Mouse (Mus musculus) fat pad, adult 2 months (tissue): ENCODE measurements at regions not wholly inside any gene's neighbourhood (a gene's known extent, or its start where the extent isn't known, plus 50 kb on each side); places are given as distances from the start of the nearest gene placed in this dataset.
"Not testable (repeated sequence)": the region's sequence is repeated elsewhere in the genome, so short reads cannot be mapped to it uniquely, and the experiment has no call there.

Experiments used
- DNase-seq: peaks from one replicate; pipeline ENCODE4 v3.0.0-alpha.2; 2011; ENCODE audit warnings: low read depth, low spot score; ENCODE audit errors: extremely low read depth

DNA sequence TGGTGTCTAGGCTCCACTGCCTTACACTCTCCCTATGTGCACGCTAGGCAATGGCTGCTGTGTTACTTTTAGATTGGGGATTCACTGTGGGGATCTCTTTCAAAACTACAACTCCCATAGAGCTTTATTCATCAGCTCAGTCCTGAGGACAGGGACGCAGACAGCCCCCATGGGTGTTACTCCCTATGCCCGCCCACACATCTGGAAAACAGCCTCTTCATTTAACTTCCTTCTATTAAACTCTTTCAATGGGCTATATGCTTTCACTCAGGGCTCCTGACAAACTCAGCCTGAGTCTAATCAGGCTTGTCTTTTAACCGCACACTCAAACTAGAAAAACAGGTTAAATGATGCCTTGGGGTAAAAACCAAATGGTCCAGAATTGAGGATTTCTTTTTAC, 95.3 kb upstream of the Mdm1 start:
- no peak for DNase-seq

DNA sequence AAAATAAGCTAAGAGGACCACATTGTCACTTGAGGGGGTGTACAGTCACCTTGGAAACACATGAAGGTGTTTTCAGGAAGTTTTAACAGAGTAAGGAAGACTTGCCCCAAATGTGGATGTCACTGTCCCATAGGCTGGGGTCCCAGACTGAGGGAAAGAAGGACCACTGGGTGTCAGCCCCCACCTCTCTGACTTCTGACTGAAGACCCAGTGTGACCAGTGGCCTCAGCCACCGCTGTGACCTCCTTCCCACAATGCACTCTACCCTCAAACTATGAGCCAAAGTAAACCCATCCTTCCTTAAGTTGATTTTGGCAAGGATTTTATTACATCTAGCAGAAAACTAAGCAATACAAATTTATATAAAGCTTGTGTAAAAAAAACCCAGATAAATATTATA, 94.8 kb upstream of the Mdm1 start:
- DNase-seq, result no peak

DNA sequence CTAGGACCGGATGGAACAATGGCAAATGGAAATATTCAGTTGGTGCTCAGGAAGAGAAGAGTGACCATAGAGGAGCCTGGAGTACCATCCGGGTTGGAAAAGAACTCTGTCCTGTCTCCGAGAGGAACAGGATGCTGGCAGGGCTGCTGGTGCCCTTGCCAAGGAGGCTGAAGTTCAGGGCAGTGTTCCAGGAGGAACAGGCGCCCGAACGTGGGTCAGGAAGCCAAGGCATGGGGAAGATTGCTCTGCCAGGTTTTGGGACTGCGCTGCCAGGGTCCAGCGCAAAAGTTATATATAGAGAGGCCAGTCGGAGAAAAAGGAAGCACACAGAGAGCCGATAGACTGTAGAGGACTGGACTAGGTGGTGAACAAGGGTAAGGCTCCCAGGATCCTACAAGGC, 92.3 kb upstream of the Mdm1 start:
- DNase-seq, result no peak

DNA sequence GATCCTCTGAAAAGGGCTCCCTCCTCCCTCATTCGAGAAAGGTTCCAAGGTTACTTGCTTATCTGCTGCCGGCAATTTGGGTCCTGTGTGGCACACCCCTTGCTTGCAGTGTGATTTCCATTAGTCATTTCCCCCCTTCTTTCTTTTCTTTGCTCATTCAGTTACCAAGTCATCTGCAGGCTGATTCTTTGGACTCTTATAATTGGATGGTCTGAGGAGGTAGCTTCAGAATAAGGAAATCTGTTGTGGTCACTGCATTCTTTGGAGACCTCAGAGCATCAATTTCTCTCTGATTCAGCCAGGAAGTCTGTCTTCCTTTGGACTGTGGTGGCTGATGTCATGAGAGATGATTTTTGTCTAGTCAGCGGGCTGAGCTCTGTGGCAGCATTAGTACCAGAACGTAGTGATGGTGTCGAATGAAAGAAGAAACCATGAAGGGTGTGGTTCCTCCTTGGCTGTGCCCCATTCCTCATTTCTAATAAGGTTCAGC, 91.4 kb upstream of the Mdm1 start:
- no peak for DNase-seq

DNA sequence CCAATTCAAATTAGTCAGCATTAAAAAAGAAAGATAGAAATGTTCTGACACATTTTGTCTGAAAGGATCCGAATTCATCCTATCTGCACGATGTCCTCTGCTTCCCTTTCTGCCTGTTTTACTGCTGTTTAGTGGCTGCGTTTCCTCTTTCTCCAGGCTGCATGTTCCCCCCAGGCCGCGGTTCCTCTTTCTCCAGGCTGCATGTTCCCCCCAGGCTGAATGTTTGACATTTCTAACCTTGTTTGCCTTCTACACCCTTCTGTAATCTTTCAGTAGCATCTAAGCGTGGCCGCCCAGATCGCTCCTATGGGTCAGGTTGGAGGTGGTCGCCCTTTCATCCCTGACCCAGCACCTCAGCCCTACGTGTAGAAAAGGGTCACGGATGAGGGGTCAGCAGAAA, 89.6 kb upstream of the Mdm1 start:
- DNase-seq, result no peak

DNA sequence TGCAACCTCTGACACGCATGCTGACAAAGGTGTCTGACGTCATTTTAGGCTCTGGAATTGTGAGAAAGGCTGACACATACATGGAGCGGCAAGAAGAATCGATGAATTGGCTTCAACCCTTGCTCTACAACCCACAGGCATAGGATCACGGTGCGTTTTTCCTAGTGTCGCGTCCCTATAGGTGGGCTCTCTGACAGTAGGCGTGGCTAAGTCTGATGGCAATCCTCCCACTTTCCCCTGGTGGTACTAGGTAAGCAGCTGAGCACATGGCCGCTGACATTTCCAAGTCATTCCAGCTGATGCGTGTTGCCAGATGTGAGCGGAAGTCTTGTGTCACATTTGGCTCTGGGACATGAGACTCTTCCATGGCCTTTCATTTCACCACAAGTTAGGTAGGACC, 89.1 kb upstream of the Mdm1 start:
- DNase-seq, result no peak

DNA sequence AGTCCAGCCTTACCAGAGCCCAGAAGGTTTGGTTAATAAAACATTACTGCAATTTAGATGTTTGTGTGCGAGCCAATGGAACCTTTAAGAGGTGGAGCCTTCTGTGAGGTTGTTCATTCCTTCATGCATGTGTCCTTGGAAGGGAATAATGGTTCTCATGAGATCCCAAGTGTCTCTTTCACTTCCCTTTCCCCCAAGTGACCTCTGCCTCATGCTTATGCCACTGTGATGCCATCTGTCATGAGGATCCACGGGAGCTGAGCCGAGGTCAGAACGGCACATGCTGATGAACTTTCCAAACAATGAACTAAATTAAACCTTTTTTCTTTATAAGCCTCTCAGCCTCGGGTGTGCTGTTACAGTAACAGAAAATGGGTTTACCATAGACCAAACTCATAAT, 88.6 kb upstream of the Mdm1 start:
- no peak for DNase-seq

DNA sequence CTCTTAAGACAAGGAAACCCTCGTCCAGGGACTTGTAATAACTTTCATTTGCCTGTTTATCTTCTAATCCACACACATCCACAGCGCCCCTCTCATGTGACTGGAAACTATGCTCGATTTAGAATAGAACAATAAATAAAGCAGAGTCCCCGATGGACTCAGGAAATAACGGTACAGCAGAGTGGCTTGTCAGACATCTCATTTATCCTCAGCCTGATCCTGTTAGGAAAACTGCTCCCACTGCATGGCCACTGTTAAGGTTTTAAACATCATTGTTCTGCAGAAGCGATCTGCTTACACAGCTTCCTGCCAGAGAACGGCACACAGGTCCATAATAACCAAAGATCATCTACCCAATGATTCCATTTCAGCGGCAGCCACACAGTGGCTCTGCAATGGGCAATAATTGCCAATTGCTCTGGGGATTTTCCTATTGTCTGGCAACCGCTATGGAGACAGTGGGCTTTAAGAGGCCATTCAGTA, 84.8 kb upstream of the Mdm1 start:
- DNase-seq, result no peak

DNA sequence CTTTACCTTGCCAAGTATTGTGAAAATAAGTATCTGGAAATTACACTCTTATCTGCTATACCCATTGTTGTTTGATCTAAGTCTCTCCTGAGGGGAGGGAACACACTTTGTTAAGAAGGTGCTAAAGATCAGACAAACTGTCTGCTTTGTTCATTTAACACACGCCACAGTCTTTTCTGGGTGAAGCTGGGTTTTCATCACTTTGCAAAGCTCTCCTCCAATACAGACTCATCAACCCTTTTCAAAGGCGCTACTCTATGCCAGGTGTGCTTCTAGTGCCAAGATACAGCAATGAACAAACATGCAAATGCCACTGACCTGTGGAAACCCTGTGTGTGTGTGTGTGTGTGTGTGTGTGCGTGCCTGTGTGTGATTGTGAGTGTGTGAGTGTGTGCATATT, 84.1 kb upstream of the Mdm1 start:
- DNase-seq, result no peak

DNA sequence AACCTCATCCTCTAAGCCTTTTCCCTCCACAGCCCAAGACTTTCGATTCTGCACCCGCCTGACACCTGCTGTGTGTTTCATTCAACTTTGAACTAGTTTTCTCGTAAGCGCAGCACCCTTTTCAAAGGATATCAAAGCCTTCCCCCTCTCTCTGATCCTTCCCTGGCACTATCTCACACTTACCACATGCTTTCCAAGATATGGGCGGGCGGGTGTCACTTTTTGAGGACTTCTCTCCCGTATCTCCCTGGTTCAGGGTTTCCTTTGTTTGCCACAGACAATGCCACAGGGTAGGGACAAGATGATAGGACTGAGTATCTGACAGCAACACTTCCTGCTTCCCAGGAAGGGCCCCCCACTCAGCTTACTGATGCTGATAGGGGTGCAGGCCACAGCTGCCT, 76.8 kb upstream of the Mdm1 start:
- no peak for DNase-seq

DNA sequence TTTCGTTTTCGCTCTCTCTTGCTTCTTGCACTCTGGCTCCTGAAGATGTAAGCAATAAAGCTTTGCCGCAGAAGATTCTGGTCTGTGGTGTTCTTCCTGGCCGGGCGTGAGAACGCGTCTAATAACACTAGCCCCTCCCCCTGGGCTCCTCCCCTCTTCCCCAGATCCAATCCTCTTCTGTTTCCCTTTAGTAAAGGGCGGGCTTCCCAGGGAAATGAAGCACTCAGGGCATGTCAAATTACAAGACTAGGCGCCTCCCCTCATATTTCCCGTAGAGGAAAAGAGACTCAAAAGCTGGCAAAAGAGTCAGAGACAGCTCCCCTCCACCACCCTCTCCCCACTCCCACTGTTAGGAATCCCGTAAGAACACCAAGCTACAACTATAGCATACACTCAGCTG, 65.3 kb upstream of the Mdm1 start:
- DNase-seq, result not testable (repeated sequence)

DNA sequence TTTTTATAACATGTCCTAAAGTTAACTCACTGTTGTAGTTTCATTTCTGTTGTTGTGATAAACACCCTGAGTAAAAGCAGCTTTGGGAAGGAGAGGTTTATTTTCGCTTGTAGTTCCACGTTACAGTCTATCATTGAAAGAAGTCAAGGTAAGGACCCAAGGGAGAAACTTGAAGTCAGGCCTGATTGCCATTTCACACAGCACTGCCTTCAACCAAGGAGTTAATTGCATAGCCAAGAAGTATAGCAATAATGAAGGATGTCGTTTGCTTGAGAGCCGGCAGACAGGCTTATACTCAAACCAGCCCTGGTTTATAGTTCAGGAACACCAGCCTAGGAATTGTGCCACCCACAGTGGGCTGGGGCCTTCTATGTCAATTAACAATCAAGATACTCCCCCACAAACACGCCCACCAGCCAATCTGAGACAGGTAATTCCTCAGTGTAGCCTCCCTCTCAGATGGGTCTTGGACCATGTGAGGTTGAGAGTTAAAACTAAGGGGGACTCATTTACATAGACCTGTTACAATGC, 59.9 kb upstream of the Mdm1 start:
- DNase-seq, result no peak

DNA sequence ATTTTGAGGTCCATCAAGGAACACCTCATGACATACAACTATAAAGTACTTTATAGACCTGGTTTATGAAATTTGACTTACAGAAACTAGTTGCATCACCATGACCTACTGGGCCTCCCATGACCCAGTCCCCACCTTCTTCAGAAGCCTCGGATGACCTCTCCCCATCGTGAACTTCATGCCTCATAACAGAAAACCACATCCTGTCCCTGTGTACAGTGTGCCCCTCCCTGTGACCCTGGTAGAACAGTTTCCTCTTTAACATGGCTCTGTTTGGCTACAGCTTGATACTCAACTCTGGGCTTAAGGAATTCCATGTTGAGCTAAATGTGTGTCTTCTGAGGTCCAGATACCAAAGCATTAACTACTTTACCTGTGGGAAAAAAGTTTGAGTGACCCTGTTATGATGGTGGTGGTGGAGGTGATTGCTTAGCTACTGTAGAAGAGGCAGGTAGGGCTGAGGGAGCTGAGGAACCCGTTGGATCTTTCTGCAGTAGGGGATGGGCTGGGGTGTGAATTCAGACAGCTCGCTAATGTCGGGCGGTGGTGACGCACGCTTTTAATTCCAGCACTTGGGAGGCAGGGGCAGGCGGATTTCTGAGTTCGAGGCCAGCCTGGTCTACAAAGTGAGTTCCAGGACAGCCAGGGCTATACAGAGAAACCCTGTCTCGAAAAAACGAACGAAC, 58.4 kb upstream of the Mdm1 start:
- DNase-seq, result no peak

DNA sequence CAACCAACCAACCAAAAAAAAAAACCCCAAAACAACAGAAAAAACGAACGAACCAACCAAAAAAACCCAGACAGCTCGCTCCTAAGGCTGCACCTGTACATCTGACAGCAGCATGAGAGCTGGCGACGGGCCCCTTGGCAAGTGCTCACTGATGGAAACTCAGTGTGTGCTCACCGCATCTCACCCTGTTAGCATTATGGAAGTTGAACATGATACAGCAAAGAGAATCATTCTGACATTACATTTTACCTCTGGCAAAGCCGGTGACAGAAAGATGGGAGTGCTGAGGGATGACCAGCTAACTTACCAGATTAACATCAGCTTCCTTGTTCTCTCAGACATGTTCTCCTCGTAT, 57.9 kb upstream of the Mdm1 start:
- DNase-seq, result no peak

DNA sequence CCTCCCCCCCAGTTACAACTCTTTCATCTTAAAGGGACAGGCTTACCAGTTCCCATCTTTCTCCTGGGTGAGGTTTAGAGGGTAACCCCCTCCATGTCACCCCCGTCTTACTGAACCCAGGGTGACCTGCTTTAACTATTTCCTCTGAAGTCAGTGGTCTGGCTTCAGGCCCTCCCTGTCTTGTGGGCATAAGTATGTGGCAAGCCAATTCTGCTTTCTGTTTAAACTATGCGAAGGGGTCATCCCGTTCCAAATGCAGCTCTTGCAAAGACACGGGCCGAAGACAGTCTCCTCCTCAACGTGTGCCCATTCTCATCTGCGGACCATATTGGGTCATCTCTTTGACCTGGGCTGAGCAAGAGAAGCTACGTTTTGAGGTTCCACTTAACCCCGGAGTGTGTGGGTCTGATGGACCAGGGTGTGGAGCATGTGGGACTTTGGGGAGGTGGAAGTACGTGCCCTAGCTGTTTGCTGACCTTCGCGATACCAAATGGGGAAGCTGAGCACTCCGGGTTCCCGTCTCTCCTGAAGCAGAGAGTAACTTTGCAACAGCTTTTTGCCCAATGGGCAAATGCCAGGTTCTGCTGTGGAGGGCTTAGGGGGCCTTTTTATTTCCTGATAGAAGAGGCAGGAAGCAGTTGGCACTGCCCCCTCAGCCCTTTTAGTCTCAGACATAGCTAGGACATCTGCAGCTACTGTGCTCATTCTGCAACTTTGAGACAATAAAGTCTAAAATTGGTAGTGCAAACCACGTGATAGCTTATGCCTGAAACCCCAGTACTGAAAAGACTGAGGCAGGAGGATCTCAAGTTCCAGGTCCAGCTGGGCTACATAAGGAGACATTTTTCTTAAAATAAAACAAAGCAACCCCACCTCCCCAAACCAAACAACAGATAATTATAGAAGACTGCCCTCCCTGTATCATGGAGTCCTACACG, 56.3 kb upstream of the Mdm1 start:
- no peak for DNase-seq

DNA sequence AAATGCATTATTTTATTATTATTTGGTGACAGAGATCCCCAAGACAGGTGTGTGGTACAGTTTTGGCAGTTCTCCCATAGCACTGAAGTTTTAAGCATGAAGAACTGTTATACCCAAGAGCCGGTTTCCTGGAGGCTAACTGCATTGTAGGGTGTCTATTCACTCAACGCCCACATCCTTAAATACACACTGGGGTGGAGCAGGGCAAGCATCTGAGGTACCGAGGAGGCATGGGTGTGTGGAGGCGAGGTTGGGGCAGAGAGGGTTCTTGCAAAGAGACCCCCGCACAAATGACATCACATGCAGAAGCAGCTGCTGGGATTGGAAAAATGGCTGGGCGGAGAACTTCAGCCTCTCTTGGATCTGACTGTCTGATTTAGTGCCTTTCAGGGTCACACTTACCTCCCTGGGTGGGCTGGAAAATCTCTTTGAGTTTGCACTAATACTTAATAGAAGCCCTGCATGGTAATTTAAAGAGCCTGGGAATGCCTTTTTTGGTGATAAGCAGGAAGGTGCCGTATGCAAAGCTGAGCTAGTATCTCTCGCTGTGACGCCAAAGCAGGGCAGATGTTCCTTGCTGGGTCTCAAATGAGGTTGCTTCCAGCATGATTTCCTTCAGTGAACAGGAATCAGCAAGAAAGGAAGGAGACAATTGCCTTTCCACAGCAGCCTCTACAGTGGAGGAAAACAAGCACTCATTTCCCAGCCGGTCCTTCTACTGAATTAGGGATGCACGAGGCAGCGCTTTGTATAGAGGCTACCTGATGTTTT, 53.9 kb upstream of the Mdm1 start:
- DNase-seq, result no peak

DNA sequence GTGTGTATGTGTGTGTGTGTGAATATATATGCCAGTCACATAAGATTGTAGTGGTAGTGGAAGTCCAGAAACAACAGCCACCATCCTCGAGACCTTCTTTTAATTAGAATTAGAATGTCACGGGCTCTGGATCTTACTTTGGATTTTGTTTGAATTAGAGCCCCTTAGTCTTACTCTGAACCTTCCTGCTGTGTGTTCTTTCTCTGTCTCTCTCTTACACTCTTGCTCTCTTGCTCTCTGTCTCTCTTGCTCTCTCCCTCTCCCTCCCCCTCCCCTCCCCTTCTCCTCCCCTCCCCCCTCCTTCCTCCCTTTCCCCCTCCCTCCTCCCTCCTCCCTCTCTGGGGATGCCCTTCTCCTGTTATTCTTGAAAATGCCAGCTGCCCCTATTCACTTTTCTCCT, 53.1 kb upstream of the Mdm1 start:
- DNase-seq, result no peak

DNA sequence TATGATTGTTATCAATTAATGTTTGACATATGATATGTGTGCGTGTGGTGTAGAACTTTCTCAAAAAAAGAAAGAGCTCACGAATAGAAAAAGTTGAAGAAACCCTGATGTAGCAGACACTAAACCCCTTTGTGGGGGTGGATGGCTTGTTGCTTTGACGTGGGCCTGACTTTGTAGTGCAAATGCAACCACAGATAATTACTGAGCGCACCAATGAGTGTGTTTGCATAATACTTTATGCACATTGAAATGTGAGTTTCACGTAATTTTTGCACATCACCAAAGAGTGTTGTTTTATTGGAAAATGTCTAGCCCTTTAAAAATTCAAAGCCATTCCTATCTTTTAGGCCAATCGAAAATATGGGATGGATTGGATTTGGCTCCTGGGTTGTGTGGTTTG, 51.7 kb upstream of the Mdm1 start:
- no peak for DNase-seq

DNA sequence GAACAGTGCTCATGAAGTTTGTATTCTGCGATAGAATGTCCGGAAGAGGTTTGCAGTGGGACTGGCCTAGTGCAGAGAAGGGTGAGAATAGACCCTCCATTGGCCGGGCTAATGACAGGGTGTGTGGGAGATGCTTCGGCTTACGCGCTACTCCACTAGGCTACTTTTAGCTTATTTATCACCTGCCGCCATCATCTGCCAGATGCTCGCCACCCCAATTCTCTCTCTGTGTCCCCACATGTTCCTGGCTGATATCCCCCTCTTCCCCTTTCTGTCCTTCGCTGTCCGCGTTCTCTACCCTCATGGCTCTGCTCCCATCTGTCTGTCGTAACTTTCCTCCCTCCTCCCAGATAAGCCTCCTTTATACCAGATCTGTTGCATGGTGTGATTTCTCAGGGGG, 50.1 kb upstream of the Mdm1 start:
- no peak for DNase-seq
